Mouse (Mus musculus) spleen, adult 18-20 months (tissue): ENCODE results near the gene Sec63.

Experiments
- DNase-seq, 2 experiments: peaks; one replicate each; pipeline ENCODE4 v3.0.0; 2022; ENCODE audit warnings: mixed read lengths in 2 of 2

Sec63 gene

DNA sequence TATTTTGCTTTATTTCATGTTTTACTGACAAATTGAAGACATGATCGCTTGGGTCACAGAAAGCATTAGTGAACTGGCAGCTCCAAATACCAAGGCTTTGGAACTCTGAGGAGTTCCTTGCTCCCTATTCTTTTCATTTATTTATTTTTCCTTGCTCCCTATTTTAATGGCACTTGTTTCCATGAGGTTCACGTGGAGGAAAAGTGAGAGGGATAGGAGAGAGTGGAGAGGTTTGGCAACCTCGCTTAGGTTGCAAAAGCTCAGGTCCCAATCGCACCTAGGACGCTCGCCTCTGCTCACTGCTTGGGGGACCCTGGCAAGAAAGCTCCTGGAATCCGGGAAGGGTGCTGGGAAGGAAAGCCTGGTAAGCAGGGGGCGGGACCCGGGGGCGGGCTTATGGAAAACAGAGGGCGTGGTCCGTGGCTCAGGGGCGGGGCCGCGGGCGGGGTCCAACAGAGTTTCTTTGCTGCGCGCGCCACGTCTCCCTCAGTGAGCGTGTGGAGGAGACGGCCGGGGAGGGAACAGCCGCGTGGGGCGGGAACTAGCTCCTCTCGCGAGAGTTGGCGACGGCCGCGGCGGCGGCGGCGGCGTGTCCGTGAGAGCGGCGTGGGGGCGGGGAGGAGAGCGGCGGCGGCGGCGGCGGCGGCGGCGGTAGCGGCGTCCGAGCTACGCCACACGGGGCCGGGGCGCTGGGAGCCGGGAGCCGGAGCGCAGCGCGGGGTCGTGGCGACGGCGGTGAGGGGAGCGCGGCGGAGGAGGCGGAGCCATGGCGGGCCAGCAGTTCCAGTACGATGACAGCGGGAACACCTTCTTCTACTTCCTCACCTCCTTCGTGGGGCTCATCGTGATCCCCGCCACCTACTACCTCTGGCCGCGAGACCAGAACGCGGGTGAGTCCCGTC is at the start of gene Sec63:
Gene Sec63 (plus strand): TSS at position 498 of the 902 bp plus-strand sequence.
- peak; percentile 94 to 97 for DNase-seq

- no peak for DNase-seq
Measured at GRCm38 (mm10) chr10:42714676-42715075, 46.6 kb upstream of the Sec63 start.

- DNase-seq, result no peak
Measured at GRCm38 (mm10) chr10:42715366-42716035, 45.8 kb upstream of the Sec63 start.

GRCm38 (mm10) chr10:42722116-42722515 is 39.2 kb upstream of the Sec63 start:
- no peak for DNase-seq

DNA sequence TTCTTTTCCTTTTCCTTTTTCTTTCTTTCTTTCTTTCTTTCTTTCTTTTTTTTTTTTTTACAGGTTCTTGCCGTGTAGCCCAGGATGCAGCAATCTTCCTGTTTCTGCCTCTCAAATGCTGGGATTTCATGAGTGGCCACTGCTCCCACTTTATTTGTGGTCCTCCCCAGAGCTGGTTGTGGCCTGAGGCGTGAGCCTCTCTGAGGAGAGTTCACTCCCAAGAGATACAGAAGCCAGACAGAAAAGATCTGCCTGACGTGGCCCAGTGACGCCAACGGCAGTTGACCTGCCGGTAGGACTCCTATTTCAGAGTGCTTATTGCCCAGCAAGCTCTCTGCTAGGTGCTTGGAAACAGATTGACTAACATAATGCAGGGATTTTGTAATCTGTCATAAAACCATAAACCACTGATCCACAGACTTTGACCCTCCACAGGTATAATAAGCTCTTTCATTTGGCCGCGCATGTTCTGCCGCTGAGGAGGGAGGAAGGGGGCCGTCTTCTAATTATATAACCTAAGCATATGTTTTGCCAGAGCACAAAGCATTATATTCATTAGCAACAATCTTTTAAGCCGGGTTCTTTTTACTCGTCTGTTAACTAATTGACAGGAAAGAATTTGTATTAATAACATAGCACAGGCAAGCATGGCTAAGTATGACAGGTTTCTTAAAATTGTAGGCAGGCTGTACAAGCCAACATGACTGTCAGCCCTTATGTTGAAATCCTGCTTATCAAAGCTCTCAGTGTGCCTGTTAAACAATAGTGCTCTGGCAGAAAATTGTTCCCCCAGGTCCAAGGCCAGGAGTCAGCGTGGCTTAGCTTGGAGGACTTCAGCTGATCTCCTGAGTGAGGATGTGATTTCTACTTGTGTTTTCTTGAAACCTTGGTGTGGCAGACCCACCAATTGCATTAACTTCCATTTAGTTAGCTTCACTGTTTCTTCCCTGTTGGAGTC is 37.7 kb upstream of the Sec63 start:
- DNase-seq, result no peak

DNA sequence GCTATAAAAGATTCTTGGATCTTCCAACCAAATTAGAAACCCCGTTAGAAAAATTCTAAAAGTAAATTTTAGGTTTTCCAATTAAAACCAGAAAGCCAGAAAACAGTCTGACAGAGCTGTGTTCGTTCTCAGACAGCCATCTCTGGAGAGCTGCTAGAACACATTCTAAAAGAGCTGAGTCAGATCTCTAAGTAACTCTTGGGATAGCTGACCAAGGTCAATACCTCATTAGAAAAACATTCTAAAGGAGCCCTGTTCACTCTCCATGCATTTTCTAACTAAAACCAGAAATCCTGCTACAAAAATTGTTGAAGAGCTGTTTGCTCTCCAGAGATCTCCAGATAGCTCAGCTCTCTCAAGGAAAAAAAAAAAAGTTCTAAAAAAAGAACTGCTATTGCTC is 31.7 kb upstream of the Sec63 start:
- no peak for DNase-seq

GRCm38 (mm10) chr10:42734546-42735060 is 26.7 kb upstream of the Sec63 start:
- DNase-seq, result no peak

DNA sequence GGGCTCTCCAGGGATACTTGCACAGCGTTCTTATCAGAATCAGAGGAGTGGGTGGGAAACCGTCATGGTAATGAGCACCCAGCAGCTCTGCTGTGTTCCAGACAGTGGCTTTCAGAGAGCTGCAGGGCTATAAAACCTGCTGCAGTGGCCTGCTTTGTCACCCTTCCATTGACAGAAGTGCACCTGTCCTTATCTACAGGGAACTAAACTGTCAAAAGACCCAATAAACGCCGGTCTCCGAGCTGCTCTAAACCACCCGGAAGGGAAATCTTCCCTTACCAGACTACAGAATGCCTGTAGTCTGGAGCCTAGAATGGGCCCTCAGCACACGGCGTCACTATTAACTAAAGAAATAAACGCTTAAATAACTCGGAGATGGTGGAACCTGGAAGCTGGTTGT is 9.5 kb upstream of the Sec63 start:
- no peak for DNase-seq

- no peak for DNase-seq
Measured at GRCm38 (mm10) chr10:42754341-42754740, 7.0 kb upstream of the Sec63 start.

- DNase-seq, result no peak
Measured at GRCm38 (mm10) chr10:42759741-42760140, 1.6 kb upstream of the Sec63 start.

GRCm38 (mm10) chr10:42760329-42760728 is 967 bp upstream of the Sec63 start:
- DNase-seq, result peak in 1 of 2 experiments; percentile 15

DNA sequence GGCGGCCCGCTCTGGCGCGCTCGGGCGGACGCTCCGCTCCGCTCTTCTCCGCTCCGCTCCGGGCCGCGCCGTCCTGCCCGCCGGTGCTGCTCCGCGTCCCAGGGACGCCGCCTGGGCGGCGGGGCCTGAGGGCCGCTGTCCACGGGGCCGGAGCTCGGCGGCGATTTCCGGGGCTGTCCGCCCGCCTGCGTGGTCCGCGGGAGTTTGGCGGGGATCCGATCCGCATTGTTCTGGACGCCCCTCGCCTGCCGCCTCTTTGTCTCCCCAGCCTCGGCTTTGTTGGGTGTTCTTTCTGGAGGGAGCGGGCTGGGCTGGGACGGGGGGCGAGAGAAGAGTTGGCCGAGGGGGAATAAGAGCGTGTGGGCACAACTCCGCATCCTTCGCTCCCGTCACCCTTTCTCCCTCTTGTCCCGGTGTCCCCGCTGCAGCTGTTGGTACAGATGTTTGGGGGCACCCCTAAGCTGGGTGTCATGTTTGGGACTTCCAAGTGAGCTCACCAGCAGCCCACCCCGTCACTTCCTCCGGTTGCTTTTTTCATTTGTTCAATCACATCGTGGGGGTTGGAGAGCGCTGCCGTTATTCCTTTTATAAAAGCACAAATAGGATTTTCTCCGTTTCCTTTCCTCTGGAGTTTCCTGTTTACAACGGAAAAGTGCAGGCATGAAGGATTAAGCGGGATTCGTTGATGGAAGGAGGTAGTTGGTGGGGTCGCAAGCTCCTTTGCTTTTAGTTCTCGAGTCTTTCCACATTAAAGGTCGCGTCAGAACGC is 789 bp downstream of the Sec63 start:
- DNase-seq, result peak in 1 of 2 experiments; percentile 23

DNA sequence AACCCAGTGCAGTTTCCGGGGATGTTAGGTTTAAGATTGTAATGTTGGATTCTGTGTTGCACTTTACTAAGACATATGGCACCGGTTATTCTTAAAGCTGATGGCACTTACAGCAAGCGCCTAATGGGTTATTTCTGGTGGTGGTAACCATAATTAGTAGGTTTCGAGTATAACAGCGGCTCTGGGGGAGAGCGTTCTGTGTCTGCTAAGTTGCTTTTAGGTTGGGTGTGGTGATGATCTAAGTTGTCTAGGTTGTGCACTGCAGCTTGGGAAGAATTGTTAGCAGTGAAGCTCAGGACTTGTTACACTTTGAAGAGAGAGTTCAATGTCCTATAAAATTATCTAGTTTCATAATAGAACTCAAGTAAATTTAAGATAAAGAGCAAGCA is 1.4 kb downstream of the Sec63 start:
- no peak for DNase-seq

- DNase-seq, result no peak
Measured at GRCm38 (mm10) chr10:42763246-42763645, 1.9 kb downstream of the Sec63 start.

- no peak for DNase-seq
Measured at GRCm38 (mm10) chr10:42765344-42765743, 4.0 kb downstream of the Sec63 start.

DNA sequence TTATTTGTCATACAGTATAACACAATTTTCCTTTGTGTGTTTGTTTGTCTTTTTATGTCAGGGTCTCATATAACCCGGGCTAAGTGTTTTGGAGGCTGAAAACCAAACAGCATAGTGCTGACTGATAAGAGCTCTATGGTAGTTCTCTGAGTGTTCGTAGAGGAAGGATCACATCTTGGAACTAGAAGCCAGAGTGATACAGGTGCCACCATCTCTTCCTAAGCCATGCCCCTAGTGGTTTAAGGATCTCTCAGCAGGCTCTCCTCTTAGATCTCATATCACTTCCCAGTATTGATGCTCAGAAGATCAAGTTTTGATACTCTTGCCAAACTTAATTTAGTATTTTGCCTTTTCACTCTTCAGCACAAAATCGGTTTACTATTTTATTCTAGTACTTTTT is 14.2 kb downstream of the Sec63 start:
- no peak for DNase-seq

DNA sequence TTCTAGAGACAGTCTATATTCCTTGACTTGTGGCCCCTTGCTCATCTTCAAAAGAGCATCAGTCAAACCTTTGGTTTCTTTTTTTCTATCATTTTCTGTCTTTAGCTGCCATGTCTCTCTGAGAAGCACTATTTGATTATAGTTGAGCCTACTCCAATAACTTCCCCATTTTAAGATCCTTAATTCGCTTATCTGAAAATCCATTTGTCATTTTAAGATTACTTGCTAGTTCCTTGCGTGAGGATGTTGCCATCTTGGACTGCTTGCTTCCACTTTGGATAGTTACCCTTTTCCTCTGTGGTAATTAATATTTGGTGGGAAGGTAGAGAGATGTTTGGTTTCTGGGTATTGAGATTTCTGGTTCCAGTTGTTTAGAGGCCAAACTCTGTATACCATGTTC is 19.5 kb downstream of the Sec63 start:
- no peak for DNase-seq

DNA sequence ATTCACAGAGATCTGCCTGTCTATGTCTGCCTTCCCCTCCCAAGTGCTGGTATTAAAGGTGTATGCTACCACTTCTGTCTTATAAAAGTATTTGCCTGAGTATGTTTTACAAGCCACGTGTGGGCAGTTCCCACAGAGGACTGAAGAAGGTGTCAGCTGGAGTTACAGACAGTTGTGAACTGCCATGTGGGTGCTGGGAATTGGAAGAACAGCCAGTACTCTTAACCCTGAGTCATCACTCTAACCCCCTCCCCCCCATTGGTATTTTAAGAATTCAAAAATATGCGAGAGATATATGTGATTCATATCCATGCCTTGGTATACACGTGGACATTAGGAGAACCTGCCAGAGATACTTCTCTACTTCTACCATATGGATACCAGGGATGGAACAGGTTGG is 20.4 kb downstream of the Sec63 start:
- DNase-seq, result no peak

DNA sequence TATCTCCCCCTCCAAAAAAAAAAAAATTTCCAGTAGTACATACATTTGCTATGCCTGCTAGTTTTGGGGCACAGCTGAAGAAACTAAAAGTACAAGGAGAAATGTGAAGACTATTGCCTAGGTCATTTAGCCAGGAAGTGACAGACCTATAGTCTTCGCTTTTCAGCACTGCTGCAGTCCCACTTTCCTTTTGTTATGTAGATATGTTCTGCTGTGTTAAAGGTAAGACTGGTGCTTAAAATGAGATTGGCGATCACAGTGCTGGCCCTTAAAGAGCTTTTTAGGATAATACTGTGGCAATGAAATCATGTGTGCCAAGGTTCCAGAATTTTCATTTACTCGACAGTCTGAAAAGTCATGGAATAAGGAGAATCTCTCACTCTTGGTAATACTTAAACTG is 39.6 kb downstream of the Sec63 start:
- no peak for DNase-seq

- peak; percentile 42 to 46 for DNase-seq
Measured at GRCm38 (mm10) chr10:42825923-42826322, 64.6 kb downstream of the Sec63 start.

- DNase-seq, result peak; percentile 8 to 27
Measured at GRCm38 (mm10) chr10:42827155-42827554, 65.9 kb downstream of the Sec63 start.

DNA sequence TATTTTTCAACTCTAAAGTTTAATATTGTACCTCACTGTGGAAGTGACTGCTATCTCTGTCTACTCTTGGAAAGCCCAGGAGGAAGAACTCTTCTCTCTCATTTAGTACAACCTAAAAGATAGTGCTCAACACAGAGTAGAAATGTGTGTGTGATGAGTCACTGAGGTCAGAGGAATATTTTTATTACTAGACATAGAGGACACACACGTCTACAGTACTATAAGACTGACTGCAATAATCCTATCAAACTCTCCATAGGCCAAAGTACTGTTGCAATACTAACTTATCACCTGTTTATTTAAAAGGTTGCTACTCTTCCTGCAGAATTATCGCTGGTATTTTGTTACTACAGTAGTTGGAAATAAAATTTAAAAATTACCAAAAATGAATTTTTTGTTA is 68.7 kb downstream of the Sec63 start:
- DNase-seq, result no peak
